Mouse (Mus musculus) CH12.LX (cell line): ENCODE measurements at regions not wholly inside any gene's neighbourhood (a gene's known extent, or its start where the extent isn't known, plus 50 kb on each side); places are given as distances from the start of the nearest gene placed in this dataset.

Experiments used
- DNase-seq: peaks from one replicate; pipeline ENCODE4 v3.0.0-alpha.2; 2013; ENCODE audit errors: extremely low read depth
- H3K27ac ChIP-seq: 2 replicates; pipeline ENCODE4 v1.5.1; 2012; ENCODE audit warnings: low read depth, mild to moderate bottlenecking, control low read depth, moderate library complexity; ENCODE audit not compliant: insufficient read depth
- H3K27me3 ChIP-seq: replicated peaks from 2 replicates; pipeline ENCODE3; 2012; ENCODE audit warnings: inconsistent platforms
- H3K36me3 ChIP-seq, 2 experiments: replicated peaks in 1 of 2; 2 replicates each; pipeline versions ENCODE3 to v1.6.1; 2012; ENCODE audit warnings: inconsistent platforms in 1 of 2, low read length in 1 of 2, mild to moderate bottlenecking in 1 of 2, mixed read lengths in 1 of 2, moderate library complexity in 1 of 2; ENCODE audit not compliant: control insufficient read depth in 1 of 2, insufficient read depth in 1 of 2
- H3K4me1 ChIP-seq, 2 experiments: 2 replicates each; pipeline ENCODE4 v1.6.1; 2012; ENCODE audit warnings: inconsistent platforms in 1 of 2, moderate library complexity in 1 of 2; ENCODE audit not compliant: insufficient read depth in 2 of 2, control insufficient read depth in 1 of 2
- H3K4me2 ChIP-seq: 2 replicates; pipeline ENCODE4 v1.6.1; 2012; ENCODE audit warnings: low read depth, mild to moderate bottlenecking, control low read depth; ENCODE audit not compliant: poor library complexity, insufficient read depth, severe bottlenecking
- H3K4me3 ChIP-seq, 3 experiments: fragments of 150-350 bp in 1 of 3; sonication (generic) in 1 of 3; replicated peaks in 1 of 3; 2 replicates each; pipeline versions ENCODE3 to v1.5.1; 2011 to 2012; ENCODE audit warnings: low read depth in 2 of 3, low read length in 2 of 3, mild to moderate bottlenecking in 2 of 3, moderate library complexity in 2 of 3, control low read depth in 1 of 3, improper control_type of control experiment in 1 of 3, inconsistent platforms in 1 of 3, mixed read lengths in 1 of 3; ENCODE audit not compliant: poor library complexity in 1 of 3
- H3K79me2 ChIP-seq: replicated peaks from 2 replicates; pipeline ENCODE4 v1.6.1; 2012; ENCODE audit warnings: mild to moderate bottlenecking, moderate library complexity; ENCODE audit not compliant: control insufficient read depth, poor library complexity, insufficient read depth, severe bottlenecking; ENCODE audit errors: extremely low read depth
- H3K9ac ChIP-seq: 2 replicates; pipeline ENCODE4 v1.6.1; 2012; ENCODE audit warnings: low read depth, mild to moderate bottlenecking, control low read depth, moderate library complexity; ENCODE audit not compliant: insufficient read depth
- H3K9me3 ChIP-seq: replicated peaks from 2 replicates; pipeline ENCODE3; 2012; ENCODE audit warnings: low read length, inconsistent platforms, mixed read lengths
- BHLHE40 ChIP-seq: IDR thresholded peaks from 2 replicates; pipeline ENCODE4 v1.6.1; 2011; ENCODE audit warnings: mild to moderate bottlenecking, low read depth, low read length, improper control_type of control experiment
- CHD1 ChIP-seq: IDR thresholded peaks from 2 replicates; pipeline ENCODE4 v1.6.1; 2012; ENCODE audit warnings: low read depth, low read length, improper control_type of control experiment, inconsistent platforms
- CHD2 ChIP-seq: IDR thresholded peaks from 2 replicates; pipeline ENCODE4 v1.6.1; 2011; ENCODE audit warnings: low read length, improper control_type of control experiment
- CTCF ChIP-seq, 2 experiments: IDR thresholded peaks in 1 of 2; conservative IDR thresholded peaks in 1 of 2; 2 replicates each; pipeline ENCODE4 v1.5.1; 2011 to 2012; ENCODE audit warnings: low read depth in 2 of 2, low read length in 2 of 2, improper control_type of control experiment in 1 of 2, inconsistent platforms in 1 of 2, mild to moderate bottlenecking in 1 of 2, moderate library complexity in 1 of 2
- E2F4 ChIP-seq: IDR thresholded peaks from 2 replicates; pipeline ENCODE4 v1.6.1; 2011; ENCODE audit warnings: low read depth, low read length, improper control_type of control experiment; ENCODE audit not compliant: insufficient replicate concordance
- EP300 ChIP-seq: IDR thresholded peaks from 2 replicates; pipeline ENCODE4 v1.6.1; 2011; ENCODE audit warnings: low read length, improper control_type of control experiment
- ETS1 ChIP-seq: conservative IDR thresholded peaks from 2 replicates; pipeline ENCODE4 v1.6.1; 2012; ENCODE audit warnings: low read depth, mild to moderate bottlenecking, inconsistent platforms, low read length, improper control_type of control experiment, moderate library complexity
- GABPA ChIP-seq: IDR thresholded peaks from 2 replicates; pipeline ENCODE4 v1.6.1; 2012; ENCODE audit warnings: low read depth, low read length, improper control_type of control experiment, inconsistent platforms; ENCODE audit not compliant: insufficient replicate concordance
- IRF4 ChIP-seq: IDR thresholded peaks from 2 replicates; pipeline ENCODE4 v1.6.1; 2014; ENCODE audit warnings: low read depth, mild to moderate bottlenecking, inconsistent platforms, low read length, improper control_type of control experiment
- JUN ChIP-seq: IDR thresholded peaks from 2 replicates; pipeline ENCODE4 v1.6.1; 2011; ENCODE audit warnings: low read depth, mild to moderate bottlenecking, low read length, improper control_type of control experiment, moderate library complexity; ENCODE audit not compliant: insufficient read depth
- MAFK ChIP-seq: IDR thresholded peaks from 2 replicates; pipeline ENCODE4 v1.6.1; 2011; ENCODE audit warnings: low read length, improper control_type of control experiment; ENCODE audit not compliant: insufficient replicate concordance
- MAZ ChIP-seq: IDR thresholded peaks from 2 replicates; pipeline ENCODE4 v1.6.1; 2012; ENCODE audit warnings: low read depth, mild to moderate bottlenecking, inconsistent platforms, low read length, improper control_type of control experiment, moderate library complexity
- MEF2A ChIP-seq: IDR thresholded peaks from 2 replicates; pipeline ENCODE4 v1.6.1; 2014; ENCODE audit warnings: low read depth, mild to moderate bottlenecking, inconsistent platforms, low read length, improper control_type of control experiment, borderline replicate concordance
- MXI1 ChIP-seq: IDR thresholded peaks from 2 replicates; pipeline ENCODE4 v1.6.1; 2011; ENCODE audit warnings: mild to moderate bottlenecking, low read depth, low read length, improper control_type of control experiment
- MYC ChIP-seq: IDR thresholded peaks from 2 replicates; pipeline ENCODE4 v1.6.1; 2011; ENCODE audit warnings: low read depth, mild to moderate bottlenecking, improper control_type of control experiment, low read length
- NELFE ChIP-seq: IDR thresholded peaks from 2 replicates; pipeline ENCODE4 v1.6.1; 2011; ENCODE audit warnings: low read depth, low read length, improper control_type of control experiment
- NRF1 ChIP-seq: IDR thresholded peaks from 2 replicates; pipeline ENCODE4 v1.6.1; 2014; ENCODE audit warnings: low read depth, mild to moderate bottlenecking, inconsistent platforms, low read length, improper control_type of control experiment, moderate library complexity
- POLR2A ChIP-seq: IDR thresholded peaks from 2 replicates; pipeline ENCODE4 v1.6.1; 2011; ENCODE audit warnings: low read depth, mild to moderate bottlenecking, improper control_type of control experiment, low read length
- SIN3A ChIP-seq: IDR thresholded peaks from 2 replicates; pipeline ENCODE4 v1.6.1; 2012; ENCODE audit warnings: low read length, improper control_type of control experiment, inconsistent platforms
- TBP ChIP-seq: conservative IDR thresholded peaks from 2 replicates; pipeline ENCODE4 v1.6.1; 2011; ENCODE audit warnings: low read depth, low read length, improper control_type of control experiment
- TCF12 ChIP-seq: IDR thresholded peaks from 2 replicates; pipeline ENCODE4 v1.6.1; 2014; ENCODE audit warnings: low read depth, mild to moderate bottlenecking, inconsistent platforms, low read length, improper control_type of control experiment
- USF2 ChIP-seq: conservative IDR thresholded peaks from 2 replicates; pipeline ENCODE4 v1.6.1; 2011; ENCODE audit warnings: low read depth, low read length, improper control_type of control experiment
- ZKSCAN1 ChIP-seq: IDR thresholded peaks from 2 replicates; pipeline ENCODE4 v1.6.1; 2012; ENCODE audit warnings: low read depth, inconsistent platforms, low read length, improper control_type of control experiment, borderline replicate concordance
- ZMIZ1 ChIP-seq: IDR thresholded peaks from 2 replicates; pipeline ENCODE4 v1.6.1; 2012; ENCODE audit warnings: low read depth, mild to moderate bottlenecking, inconsistent platforms, low read length, improper control_type of control experiment
- dilution Hi-C: fragments of 300-500 bp; cut with MboI; formaldehyde crosslinking; loops from 2 replicates; pipeline ENCODE4 v1.14.3; 2020; ENCODE audit warnings: low sequenced_read_pairs; ENCODE audit not compliant: extremely low pct_unique_long_range_greater_than_20kb, extremely low pct_ligation_motif_present
- in situ Hi-C: fragments of 300-500 bp; cut with MboI; formaldehyde crosslinking; loops from 3 replicates; pipeline ENCODE4 v1.14.3; 2019; ENCODE audit warnings: low sequenced_read_pairs, low pct_ligation_motif_present, low pct_unique_long_range_greater_than_20kb, mixed read lengths

DNA sequence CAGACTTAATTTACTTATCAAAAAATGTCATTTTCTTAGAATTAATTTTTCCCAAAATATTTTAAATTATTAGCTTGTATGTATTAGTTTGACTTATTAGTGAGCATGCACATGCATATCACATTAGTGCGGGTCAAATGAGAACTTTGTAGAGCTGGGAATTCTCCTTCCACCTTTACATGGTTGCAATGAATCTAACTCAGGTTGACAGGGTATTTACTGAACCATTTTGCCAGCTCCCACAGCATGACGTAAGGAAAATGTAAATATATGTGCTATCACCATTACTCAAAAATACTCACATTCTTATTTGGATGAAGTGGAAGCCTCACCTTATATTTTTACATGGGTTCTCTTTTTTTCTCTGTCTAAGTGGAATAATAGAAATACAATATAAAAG, 179.4 kb upstream of the Ppfia2 start:
- no peak overlapping the region for H3K4me2 ChIP-seq
- no peaks in the 10 kb centered on the region for H3K27me3 ChIP-seq
- dilution Hi-C loops, result no loop called here
- no peaks in the 10 kb centered on the region for H3K4me1 ChIP-seq
- H3K36me3 ChIP-seq, result no peaks in the 10 kb centered on the region
- H3K27ac ChIP-seq, result no peak overlapping the region
- in situ Hi-C loops, result no loop called here
- DNase-seq, result no peak
- no peaks in the 10 kb centered on the region for H3K79me2 ChIP-seq
- no peak overlapping the region for H3K4me3 ChIP-seq
- H3K9ac ChIP-seq, result no peak overlapping the region
- TF ChIP-seq MEF2A, result no peak
- no peak for TF ChIP-seq GABPA
- TF ChIP-seq IRF4, result no peak
- no peak for TF ChIP-seq CTCF (conservative IDR thresholded peaks at IDR 0.05 in 1 of 2, IDR thresholded peaks at IDR 0.05 in 1 of 2; ENCODE audit: low read depth in 2 of 2, low read length in 2 of 2)
- no peak for TF ChIP-seq SIN3A
- TF ChIP-seq TCF12, result no peak
- no peak for TF ChIP-seq BHLHE40
- TF ChIP-seq MAZ, result no peak
- no peak for TF ChIP-seq CHD2
- no peak for TF ChIP-seq JUN
- no peak for TF ChIP-seq ZMIZ1
- TF ChIP-seq MYC, result no peak
- no peak for TF ChIP-seq EP300
- TF ChIP-seq ETS1, result no peak
- no peak for TF ChIP-seq ZKSCAN1
- TF ChIP-seq USF2, result no peak
- no peak for TF ChIP-seq CHD1
- TF ChIP-seq MXI1, result no peak
- TF ChIP-seq NRF1, result no peak
- no peak for TF ChIP-seq MAFK
- H3K9me3 ChIP-seq, result peaks cover 19% of the 10 kb centered on the region

DNA sequence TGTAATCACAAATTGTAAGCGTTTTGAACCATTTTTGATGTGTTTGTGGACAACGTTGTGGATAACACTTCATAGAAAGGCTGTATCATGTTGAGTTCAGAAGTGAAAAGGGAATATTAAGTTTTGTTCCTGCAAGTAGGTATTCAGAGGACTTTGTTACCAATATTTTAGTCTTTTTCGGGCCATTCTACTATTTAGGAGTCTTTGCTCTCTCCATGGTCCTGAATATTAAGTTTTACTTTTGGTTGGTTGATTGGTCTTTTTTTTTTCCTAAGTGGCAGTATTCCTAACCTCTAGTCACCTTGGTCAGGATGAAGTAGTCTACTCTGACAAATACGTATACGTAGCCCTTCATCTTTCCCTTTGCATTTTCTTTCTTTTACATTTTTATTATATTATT, 174.6 kb upstream of the Ppfia2 start:
- no peak for TF ChIP-seq TBP
- TF ChIP-seq NELFE, result no peak
- no peak for TF ChIP-seq MEF2A
- TF ChIP-seq POLR2A, result no peak
- no peak for TF ChIP-seq CHD1
- no peak for TF ChIP-seq E2F4
- no peak for TF ChIP-seq EP300
- no peak for TF ChIP-seq USF2
- TF ChIP-seq, all 38 proteins: peak for 0
- Histone ChIP-seq H3K27ac (no peak overlapping the region), H3K27me3 (no peaks in the 10 kb centered on the region), H3K36me3 (no peaks in the 10 kb centered on the region), H3K4me1 (no peaks in the 10 kb centered on the region), H3K4me3 (no peak overlapping the region), H3K4me2 (no peak overlapping the region), H3K9ac (no peak overlapping the region), H3K79me2 (no peaks in the 10 kb centered on the region), H3K9me3 (peaks cover 19% of the 10 kb centered on the region)
- DNase-seq, result no peak
- in situ Hi-C loops (no loop called here), dilution Hi-C loops (no loop called here)
